Mouse (Mus musculus): ENCODE results near the gene Vac14. TPM values are rescaled to one million over a fixed set of nuclear protein-coding genes. Genes with fewer than 3 reads are reported as not detected.

Gene Vac14
- 29.3 and 33.6 TPM in 2 replicates for polyA plus RNA-seq (2015; fragmentation: Nextera tagmentation; extraction: Ambion mirVana)

DNA sequence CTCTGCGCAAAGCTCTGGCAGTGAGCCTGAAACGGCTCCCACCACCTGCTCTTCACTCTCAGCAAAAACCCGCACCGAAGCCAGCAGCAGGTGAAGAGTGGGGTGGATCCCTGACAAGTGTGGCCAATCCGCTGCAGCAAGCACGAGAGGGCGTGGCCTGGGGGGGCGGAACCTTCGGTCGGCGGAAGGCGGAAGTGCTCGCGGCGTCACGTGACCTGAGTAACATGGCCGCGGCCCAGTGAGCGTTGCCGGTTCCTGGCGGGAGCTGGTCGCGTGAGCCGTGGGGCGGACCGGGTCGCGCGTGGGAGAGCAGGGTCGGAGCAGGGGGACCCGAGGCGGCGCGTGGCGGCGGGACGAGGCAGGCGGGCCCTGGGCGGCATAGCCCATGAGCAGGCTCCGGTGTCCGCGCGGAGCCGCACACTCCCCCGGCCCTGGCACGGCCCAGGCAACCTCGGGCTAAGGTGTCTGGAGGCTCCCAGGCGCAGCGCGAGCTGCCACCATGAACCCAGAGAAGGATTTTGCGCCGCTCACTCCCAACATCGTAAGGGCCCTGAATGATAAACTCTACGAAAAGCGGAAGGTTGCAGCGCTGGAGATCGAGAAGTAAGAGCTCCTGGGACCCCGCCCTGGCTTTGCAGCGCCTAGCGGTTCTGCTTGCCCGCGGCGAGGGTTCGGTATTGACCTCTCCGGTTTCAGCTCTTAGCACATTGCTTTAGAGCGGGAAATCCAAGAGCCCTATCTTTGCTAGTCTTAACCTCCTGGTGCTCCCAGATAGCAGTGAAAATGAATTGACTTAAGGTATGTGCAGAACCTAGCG is at the start of gene Vac14:
TSS of gene Vac14 (plus strand) at position 195 of the 817 bp plus-strand sequence.
- WGBS, result under 1% methylated on average over 67 of the region's 67 CpGs
- no peaks in the 10 kb centered on the region for H3K27me3 ChIP-seq
- H3K4me1 ChIP-seq (replicated peaks), result peaks cover 35% of the 10 kb centered on the region
- ATAC-seq (ENCODE audit: low FRiP score, low read depth), result peak; percentile 97
- H3K9ac ChIP-seq, result peak within 1 kb of the TSS; percentile 86
- no peaks in the 10 kb centered on the region for H3K9me3 ChIP-seq
- H3K4me3 ChIP-seq, result peak within 1 kb of the TSS; percentile 98
- H3K27ac ChIP-seq (replicated peaks), result peak within 1 kb of the TSS; percentile 82
- no peaks in the 10 kb centered on the region for H3K36me3 ChIP-seq
- H3K4me2 ChIP-seq, result peak within 1 kb of the TSS; percentile 77

- H3K9ac ChIP-seq, result no peak overlapping the region
Measured at GRCm38 (mm10) chr8:110592641-110593040, 25.7 kb upstream of the Vac14 start.

GRCm38 (mm10) chr8:110594164-110594563 is 24.2 kb upstream of the Vac14 start:
- Histone ChIP-seq H3K9me3 (no peaks in the 10 kb centered on the region), H3K27ac (replicated peaks) (no peak overlapping the region), H3K4me3 (no peak overlapping the region), H3K4me1 (replicated peaks) (no peaks in the 10 kb centered on the region), H3K27me3 (no peaks in the 10 kb centered on the region), H3K36me3 (no peaks in the 10 kb centered on the region), H3K4me2 (no peak overlapping the region), H3K9ac (no peak overlapping the region)
- WGBS, result 77% methylated on average over 6 of the region's 6 CpGs
- ATAC-seq (ENCODE audit: low FRiP score, low read depth), result no peak

More at GRCm38 (mm10) chr8:110592641-110593040, 25.7 kb upstream of the Vac14 start:
- ATAC-seq (ENCODE audit: low FRiP score, low read depth), result no peak
- WGBS, result 90% methylated on average over 9 of the region's 9 CpGs
- no peaks in the 10 kb centered on the region for H3K36me3 ChIP-seq
- no peaks in the 10 kb centered on the region for H3K27me3 ChIP-seq
- no peak overlapping the region for H3K4me3 ChIP-seq
- H3K27ac ChIP-seq (replicated peaks), result no peak overlapping the region
- no peak overlapping the region for H3K4me2 ChIP-seq
- H3K4me1 ChIP-seq (replicated peaks), result no peaks in the 10 kb centered on the region
- no peaks in the 10 kb centered on the region for H3K9me3 ChIP-seq

DNA sequence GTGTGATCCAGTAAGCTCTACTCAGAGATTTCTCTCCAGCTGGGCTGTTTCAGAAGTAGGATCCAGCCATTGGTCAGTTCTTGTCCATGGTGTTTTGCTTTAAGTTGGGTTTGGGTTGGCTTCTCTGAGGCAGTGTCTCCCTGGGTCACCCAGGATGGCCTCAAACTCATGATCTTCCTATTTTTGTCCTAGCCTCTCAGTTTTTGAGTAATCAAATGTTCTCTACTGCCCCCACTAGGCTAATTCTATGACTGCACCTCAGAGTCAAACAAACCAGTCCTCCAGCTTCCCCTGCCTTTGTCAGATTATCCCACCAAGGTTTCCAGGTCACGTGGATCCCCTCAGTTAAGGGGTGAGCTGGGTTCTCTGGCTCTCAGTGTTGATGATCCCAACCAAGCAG is 13.8 kb upstream of the Vac14 start:
- ATAC-seq (ENCODE audit: low FRiP score, low read depth), result no peak
- Histone ChIP-seq H3K9me3 (no peaks in the 10 kb centered on the region), H3K4me3 (no peak overlapping the region), H3K27me3 (no peaks in the 10 kb centered on the region; the same call in 1 of the 2 replicates), H3K4me1 (replicated peaks) (no peaks in the 10 kb centered on the region), H3K9ac (no peak overlapping the region), H3K27ac (replicated peaks) (no peak overlapping the region), H3K36me3 (no peaks in the 10 kb centered on the region), H3K4me2 (no peak overlapping the region)
- WGBS, result 3% methylated on average over 1 of the region's 1 CpGs

GRCm38 (mm10) chr8:110605401-110606015 is 12.9 kb upstream of the Vac14 start:
- H3K4me2 ChIP-seq, result no peak overlapping the region
- no peaks in the 10 kb centered on the region for H3K36me3 ChIP-seq
- WGBS, result 45% methylated on average over 6 of the region's 6 CpGs
- H3K9ac ChIP-seq, result no peak overlapping the region
- ATAC-seq (ENCODE audit: low FRiP score, low read depth), result no peak
- no peak overlapping the region for H3K4me3 ChIP-seq
- H3K4me1 ChIP-seq (replicated peaks), result no peaks in the 10 kb centered on the region
- no peak overlapping the region for H3K27ac ChIP-seq (replicated peaks)
- no peaks in the 10 kb centered on the region for H3K9me3 ChIP-seq
- H3K27me3 ChIP-seq, result no peaks in the 10 kb centered on the region; the same call in 1 of the 2 replicates

- WGBS, result 73% methylated on average over 3 of the region's 3 CpGs
- peaks cover 23% of the 10 kb centered on the region for H3K4me1 ChIP-seq (replicated peaks)
- no peaks in the 10 kb centered on the region for H3K36me3 ChIP-seq
- no peak overlapping the region for H3K4me2 ChIP-seq
- H3K27me3 ChIP-seq, result no peaks in the 10 kb centered on the region
- H3K9ac ChIP-seq, result no peak overlapping the region
- no peaks in the 10 kb centered on the region for H3K9me3 ChIP-seq
- ATAC-seq (ENCODE audit: low FRiP score, low read depth), result no peak
- no peak overlapping the region for H3K4me3 ChIP-seq
- no peak overlapping the region for H3K27ac ChIP-seq (replicated peaks)
Measured at GRCm38 (mm10) chr8:110615730-110616129, 2.7 kb upstream of the Vac14 start.

GRCm38 (mm10) chr8:110617801-110618358 is 505 bp upstream of the Vac14 start:
- Histone ChIP-seq H3K27me3 (no peaks in the 10 kb centered on the region), H3K9me3 (no peaks in the 10 kb centered on the region), H3K36me3 (no peaks in the 10 kb centered on the region), H3K4me3 (peak overlapping the region; percentile 98), H3K4me2 (peak overlapping the region; percentile 77), H3K4me1 (replicated peaks) (peaks cover 35% of the 10 kb centered on the region), H3K9ac (peak overlapping the region; percentile 52), H3K27ac (replicated peaks) (peak overlapping the region; percentile 82)
- WGBS, result 25% methylated on average over 14 of the region's 14 CpGs
- peak; percentile 60 for ATAC-seq (ENCODE audit: low FRiP score, low read depth)

GRCm38 (mm10) chr8:110619208-110619574 is 806 bp downstream of the Vac14 start:
- no peaks in the 10 kb centered on the region for H3K36me3 ChIP-seq
- H3K4me2 ChIP-seq, result peak overlapping the region; percentile 77
- ATAC-seq (ENCODE audit: low FRiP score, low read depth), result 0 out of 2 replicates have a peak, but pooled peaks have one; percentile 1
- WGBS, result 30% methylated on average over 8 of the region's 8 CpGs
- H3K27ac ChIP-seq (replicated peaks), result no peak overlapping the region
- no peaks in the 10 kb centered on the region for H3K9me3 ChIP-seq
- H3K4me3 ChIP-seq, result peak overlapping the region; percentile 98
- H3K4me1 ChIP-seq (replicated peaks), result peaks cover 35% of the 10 kb centered on the region
- peak overlapping the region; percentile 86 for H3K9ac ChIP-seq
- H3K27me3 ChIP-seq, result no peaks in the 10 kb centered on the region

DNA sequence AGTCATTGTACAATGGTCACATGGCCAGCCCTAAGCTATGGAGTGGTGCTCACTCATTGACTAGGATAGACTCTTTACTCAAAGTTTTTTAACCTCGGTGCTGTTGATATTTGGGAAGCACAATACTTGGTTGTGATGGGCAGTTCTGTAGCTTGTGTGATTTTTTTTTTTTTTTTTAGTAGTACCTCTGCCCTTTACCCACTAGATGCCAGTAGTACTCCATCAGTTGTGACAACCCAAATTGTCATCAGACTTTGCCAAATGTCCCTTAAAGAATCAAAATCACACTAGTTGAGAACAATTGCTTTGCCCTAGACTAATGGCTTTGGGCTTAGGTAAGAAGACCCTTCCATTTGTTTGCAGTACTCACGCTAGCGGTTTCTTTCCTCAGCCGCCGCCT is 1.5 kb downstream of the Vac14 start:
- 0 out of 2 replicates have a peak overlapping the region, but pooled peaks have one; percentile 98 for H3K4me3 ChIP-seq
- H3K27me3 ChIP-seq, result no peaks in the 10 kb centered on the region
- ATAC-seq (ENCODE audit: low FRiP score, low read depth), result no peak
- 94% methylated on average over 5 of the region's 5 CpGs for WGBS
- H3K9me3 ChIP-seq, result no peaks in the 10 kb centered on the region
- H3K4me1 ChIP-seq (replicated peaks), result peaks cover 35% of the 10 kb centered on the region
- H3K4me2 ChIP-seq, result peak overlapping the region; percentile 77
- no peak overlapping the region for H3K27ac ChIP-seq (replicated peaks)
- no peak overlapping the region for H3K9ac ChIP-seq
- H3K36me3 ChIP-seq, result no peaks in the 10 kb centered on the region

DNA sequence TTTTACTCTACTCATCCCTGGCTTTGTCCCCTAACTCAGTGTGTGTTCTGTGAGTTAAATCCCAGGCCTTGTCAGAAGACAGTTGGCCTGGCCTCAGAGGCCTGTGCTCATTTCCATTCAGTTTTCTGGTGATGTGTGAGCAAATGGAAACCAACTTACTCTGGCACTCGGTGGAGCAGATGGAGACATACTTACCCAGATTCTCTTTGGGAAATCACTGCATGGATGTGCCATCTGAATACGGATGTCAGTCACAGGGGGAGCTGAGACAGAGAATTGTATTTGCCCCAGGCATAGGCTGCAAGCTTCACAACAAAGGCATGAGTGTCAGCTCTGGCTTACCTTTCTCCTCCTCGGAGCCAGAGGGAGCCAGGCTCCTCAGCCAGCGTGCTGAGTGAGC is 8.0 kb downstream of the Vac14 start:
- H3K4me3 ChIP-seq, result no peak overlapping the region
- H3K4me2 ChIP-seq, result no peak overlapping the region
- WGBS, result 67% methylated on average over 4 of the region's 4 CpGs
- no peaks in the 10 kb centered on the region for H3K36me3 ChIP-seq
- no peaks in the 10 kb centered on the region for H3K9me3 ChIP-seq
- no peak for ATAC-seq (ENCODE audit: low FRiP score, low read depth)
- H3K4me1 ChIP-seq (replicated peaks), result peaks cover 10% of the 10 kb centered on the region
- no peak overlapping the region for H3K27ac ChIP-seq (replicated peaks)
- H3K9ac ChIP-seq, result no peak overlapping the region
- H3K27me3 ChIP-seq, result no peaks in the 10 kb centered on the region

DNA sequence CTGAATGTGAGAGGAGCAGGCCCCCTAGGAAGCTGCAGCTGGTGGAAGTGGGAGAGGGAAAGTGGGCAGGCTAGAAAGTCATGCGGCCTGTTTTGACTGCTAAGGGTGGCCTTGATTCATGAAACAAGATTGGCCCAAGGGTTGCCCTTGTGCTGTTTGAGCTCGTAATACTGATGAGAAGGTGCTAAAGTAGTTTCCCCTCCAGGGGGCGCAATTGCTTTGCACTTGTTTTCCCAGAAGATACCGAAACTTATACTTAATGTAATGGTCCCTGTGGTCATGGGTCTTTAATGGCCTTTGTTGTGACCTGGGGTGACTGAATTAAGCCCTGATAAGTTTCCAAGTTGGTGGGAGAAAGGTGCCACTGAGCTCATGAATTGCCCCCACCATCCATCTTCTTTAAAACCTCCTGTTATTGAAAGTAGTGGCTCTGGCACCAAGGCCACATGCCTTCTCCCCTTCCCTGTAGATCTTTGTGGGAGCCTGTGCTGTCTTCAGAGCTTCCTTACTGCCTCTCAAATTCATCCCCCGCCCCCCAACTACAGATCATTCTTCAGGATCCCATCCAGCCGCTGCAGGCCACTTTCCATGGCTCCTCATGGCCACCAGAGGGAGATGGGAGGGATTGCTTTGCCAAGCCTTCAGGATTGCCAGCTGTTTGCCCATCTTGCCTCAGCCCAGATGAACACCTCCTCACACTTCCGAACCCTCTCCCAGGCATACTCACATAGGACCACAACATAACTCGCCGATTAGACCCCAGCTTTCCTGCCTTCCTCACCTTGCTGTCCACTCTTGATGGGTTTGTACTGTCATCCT is 11.1 kb downstream of the Vac14 start:
- Histone ChIP-seq H3K27me3 (no peaks in the 10 kb centered on the region), H3K27ac (replicated peaks) (no peak overlapping the region), H3K4me2 (no peak overlapping the region), H3K9ac (no peak overlapping the region), H3K36me3 (peaks cover 14% of the 10 kb centered on the region), H3K4me3 (no peak overlapping the region), H3K9me3 (no peaks in the 10 kb centered on the region), H3K4me1 (replicated peaks) (0 out of 2 replicates have a peak, but pooled peaks cover 6% of the 10 kb centered on the region)
- ATAC-seq (ENCODE audit: low FRiP score, low read depth), result no peak
- WGBS, result 75% methylated on average over 9 of the region's 9 CpGs

Measured in hindbrain, embryonic 15.5 days (tissue).